Mouse (Mus musculus): ENCODE measurements around the gene Sema7a.

DNA sequence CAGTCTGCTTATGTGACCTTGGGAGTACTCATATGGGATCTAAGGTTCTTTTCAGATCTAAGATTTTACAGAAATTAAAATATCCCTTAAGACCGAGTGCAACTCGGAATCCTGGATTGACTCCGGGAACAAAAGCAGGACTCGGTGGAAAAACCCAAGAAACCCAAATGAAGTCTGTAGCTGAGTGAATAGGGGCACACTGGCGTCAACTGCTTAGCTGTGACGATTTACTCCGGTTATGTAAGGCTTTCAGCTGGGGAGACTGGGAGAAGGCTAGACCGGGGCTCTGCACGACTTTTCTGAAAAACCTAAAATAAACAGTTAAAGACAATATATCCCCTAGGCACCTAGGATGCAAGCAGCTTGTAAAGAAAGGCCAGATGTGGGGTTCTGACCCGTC, 19.5 kb downstream of the Sema7a start:
- no peak for TF ChIP-seq POLR2A (IDR thresholded peaks at IDR 0.05; ENCODE audit: borderline replicate concordance, extremely low read depth, insufficient read depth, insufficient read length, poor library complexity, severe bottlenecking)
- no peak for TF ChIP-seq CTCF (IDR thresholded peaks at IDR 0.05; ENCODE audit: borderline replicate concordance, extremely low read depth, insufficient read depth, insufficient read length)

All from brain, embryonic 14.5 days (tissue).